Mouse (Mus musculus): Measurements from ENCODE around the gene Atl2. TPM values are rescaled to one million over a fixed set of nuclear protein-coding genes. Genes with fewer than 3 reads are reported as not detected.

The Atl2 gene
- total RNA-seq, 2 experiments from 2014 or later: 139 to 176 TPM

DNA sequence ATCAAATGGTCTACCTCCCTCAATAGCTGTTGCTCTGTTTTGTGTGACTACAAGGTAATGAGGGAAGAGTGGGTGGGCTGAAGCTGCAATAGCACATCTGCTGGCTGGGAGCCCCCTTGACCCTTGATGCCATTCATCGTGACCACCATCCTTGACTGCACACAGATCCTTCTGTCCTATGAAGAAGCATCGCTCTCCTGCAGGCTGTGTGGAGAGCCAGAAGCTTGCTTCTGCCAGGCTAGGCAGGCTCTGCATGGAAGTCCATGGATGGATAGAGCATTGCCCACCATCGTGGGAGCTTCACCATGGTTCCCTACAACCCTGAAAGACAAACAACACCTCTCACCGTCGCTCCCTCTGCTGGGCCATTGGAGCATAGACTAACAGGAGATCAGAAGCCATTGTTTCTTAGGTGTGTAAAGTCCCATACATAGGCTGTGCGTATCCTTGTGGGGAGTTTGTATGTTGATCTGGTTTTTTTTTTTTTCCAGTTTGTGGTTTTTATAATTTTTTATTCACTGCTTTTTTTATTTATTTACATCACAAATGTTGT is 69.4 kb downstream of the Atl2 start:
- ATAC-seq (replicated peaks; ENCODE audit: low FRiP score, poor library complexity, severe bottlenecking): no peak

GRCm38 (mm10) chr17:79825241-79826030 is 70.5 kb downstream of the Atl2 start:
- ATAC-seq (replicated peaks; ENCODE audit: low FRiP score, poor library complexity, severe bottlenecking): no peak

DNA sequence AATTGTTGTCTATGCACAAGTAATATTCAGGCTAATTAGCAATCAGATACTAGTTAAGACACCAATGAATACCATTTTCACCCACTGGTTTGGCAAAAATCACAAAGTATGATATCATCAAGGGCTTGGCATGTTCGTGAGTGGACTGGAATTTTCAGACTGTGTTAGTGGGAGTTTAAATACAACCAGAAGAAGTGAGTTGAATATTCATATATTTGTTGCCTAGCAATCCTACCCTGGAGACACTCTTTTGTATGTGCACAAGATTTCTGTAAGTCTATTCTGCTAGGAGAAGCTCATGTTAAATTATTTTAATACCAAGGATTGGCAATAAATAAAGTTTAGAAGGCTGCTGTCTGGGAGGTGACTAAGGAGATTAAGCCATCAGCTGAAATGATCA is 71.5 kb downstream of the Atl2 start:
- ATAC-seq (replicated peaks; ENCODE audit: low FRiP score, poor library complexity, severe bottlenecking): no peak

- no peak for ATAC-seq (replicated peaks; ENCODE audit: low FRiP score, poor library complexity, severe bottlenecking)
Observed at GRCm38 (mm10) chr17:79818884-79819283, 77.0 kb downstream of the Atl2 start.

- no peak for ATAC-seq (replicated peaks; ENCODE audit: low FRiP score, poor library complexity, severe bottlenecking)
Observed at GRCm38 (mm10) chr17:79817995-79818394, 77.9 kb downstream of the Atl2 start.

DNA sequence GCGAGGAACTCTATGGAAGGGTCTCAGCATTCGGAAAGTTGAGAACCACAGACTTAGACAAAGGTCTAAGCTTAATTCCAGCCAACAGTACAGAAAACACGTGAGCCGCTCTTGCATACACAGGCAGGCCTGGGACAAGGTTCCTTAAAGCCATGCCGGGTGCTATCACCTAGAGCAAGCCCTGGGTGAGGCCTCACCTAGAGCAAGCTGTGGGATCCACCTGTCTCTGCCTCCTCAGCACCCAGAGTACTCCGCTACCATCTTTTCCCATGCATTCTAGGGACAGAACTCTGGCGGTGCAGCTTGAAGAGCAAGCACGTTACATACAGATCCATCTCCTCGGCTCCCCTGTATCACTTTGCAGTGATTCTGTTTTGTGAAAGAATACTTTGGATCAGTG is 78.4 kb downstream of the Atl2 start:
- no peak for ATAC-seq (replicated peaks; ENCODE audit: low FRiP score, poor library complexity, severe bottlenecking)

GRCm38 (mm10) chr17:79816896-79817295 is 79.0 kb downstream of the Atl2 start:
- ATAC-seq (replicated peaks; ENCODE audit: low FRiP score, poor library complexity, severe bottlenecking): no peak

GRCm38 (mm10) chr17:79810421-79810820 is 85.5 kb downstream of the Atl2 start:
- ATAC-seq (replicated peaks; ENCODE audit: low FRiP score, poor library complexity, severe bottlenecking): no peak

- no peak for ATAC-seq (replicated peaks; ENCODE audit: low FRiP score, poor library complexity, severe bottlenecking)
Observed at GRCm38 (mm10) chr17:79809491-79810316, 86.2 kb downstream of the Atl2 start.

- no peak for ATAC-seq (replicated peaks; ENCODE audit: low FRiP score, poor library complexity, severe bottlenecking)
Observed at GRCm38 (mm10) chr17:79807237-79807930, 88.5 kb downstream of the Atl2 start.

- ATAC-seq (replicated peaks; ENCODE audit: low FRiP score, poor library complexity, severe bottlenecking): no peak
Observed at GRCm38 (mm10) chr17:79804747-79805146, 91.2 kb downstream of the Atl2 start.

- ATAC-seq (replicated peaks; ENCODE audit: low FRiP score, poor library complexity, severe bottlenecking): no peak
Observed at GRCm38 (mm10) chr17:79802056-79802455, 93.9 kb downstream of the Atl2 start.

GRCm38 (mm10) chr17:79798831-79799230 is 97.1 kb downstream of the Atl2 start:
- no peak for ATAC-seq (replicated peaks; ENCODE audit: low FRiP score, poor library complexity, severe bottlenecking)

Other genes starting within 250 kb of the Atl2 start
- gene Cyp1b1, start 181.1 kb downstream of the Atl2 start, total RNA-seq (2015; ENCODE audit: low replicate concordance): 1.1 and 3.8 TPM in 2 replicates
- gene Cyp1b1, start 181.1 kb downstream of the Atl2 start, total RNA-seq (2017; ENCODE audit: low replicate concordance): 0.13 and 1.2 TPM in 2 replicates
- gene Hnrnpll, start 166.2 kb upstream of the Atl2 start, total RNA-seq (2015; ENCODE audit: low replicate concordance): 53.0 and 60.4 TPM in 2 replicates
- gene Hnrnpll, start 166.2 kb upstream of the Atl2 start, total RNA-seq (2017; ENCODE audit: low replicate concordance): 37.4 and 64.8 TPM in 2 replicates
- gene Galm, start 231.3 kb upstream of the Atl2 start, total RNA-seq (2015; ENCODE audit: low replicate concordance): 3.6 TPM in 1 of 2 replicates, not detected in the other
- gene Galm, start 231.3 kb upstream of the Atl2 start, total RNA-seq (2017; ENCODE audit: low replicate concordance): 0.53 and 1.2 TPM in 2 replicates

All from erythroid progenitor cell, adult 5-6 weeks (primary cell).